Mouse (Mus musculus): ENCODE results near the gene Cenpi.

Cenpi gene

GRCm38 (mm10) chrX:134365421-134365820 lies 57.5 kb downstream of the Cenpi start:
- DNase-seq, result no peak

GRCm38 (mm10) chrX:134366547-134366946 lies 58.7 kb downstream of the Cenpi start:
- no peak for DNase-seq

GRCm38 (mm10) chrX:134371279-134371678 lies 63.4 kb downstream of the Cenpi start:
- DNase-seq, result no peak

DNA sequence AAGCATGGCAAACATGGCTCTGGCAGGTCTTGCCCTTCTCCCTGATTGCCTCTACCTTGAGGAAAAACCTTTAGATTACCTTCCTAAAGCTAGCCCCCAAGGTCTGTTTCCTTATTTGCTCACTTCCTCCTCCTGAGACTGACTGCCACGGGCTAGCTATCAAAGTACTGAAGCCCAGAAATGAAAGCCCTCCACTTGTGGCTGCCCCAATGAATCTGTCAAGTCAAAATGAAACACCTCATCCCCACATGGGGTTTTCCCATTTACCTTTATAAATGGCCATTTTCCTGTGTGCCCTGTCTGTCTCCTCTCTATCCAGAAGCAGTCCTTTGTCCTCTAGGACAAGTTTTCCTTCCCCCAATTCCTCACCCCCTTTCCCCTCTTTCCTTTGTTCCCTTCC lies 66.3 kb downstream of the Cenpi start:
- DNase-seq, result no peak

DNA sequence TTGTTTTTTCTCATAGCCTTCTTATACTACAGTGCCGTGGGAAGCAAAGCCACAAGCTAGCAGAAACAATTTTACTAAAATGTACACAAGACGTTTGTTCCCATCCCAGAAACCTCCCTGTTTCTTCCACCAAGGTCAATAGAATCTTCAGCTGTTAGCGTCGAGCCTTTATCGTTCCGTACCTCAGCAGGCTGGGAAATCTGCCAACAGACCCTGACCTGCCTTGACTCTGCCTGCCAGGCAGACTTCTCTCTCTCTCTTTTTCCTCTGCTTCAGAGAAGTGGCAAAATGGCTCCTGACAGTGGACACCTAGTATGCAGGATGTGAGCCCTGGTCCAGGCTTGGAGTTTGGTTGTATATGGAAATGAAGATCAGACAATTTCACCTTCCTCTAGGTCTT lies 77.0 kb downstream of the Cenpi start:
- no peak for DNase-seq

- no peak for DNase-seq
These were observed 91.1 kb downstream of the Cenpi start for GRCm38 (mm10) chrX:134398972-134399371.

DNA sequence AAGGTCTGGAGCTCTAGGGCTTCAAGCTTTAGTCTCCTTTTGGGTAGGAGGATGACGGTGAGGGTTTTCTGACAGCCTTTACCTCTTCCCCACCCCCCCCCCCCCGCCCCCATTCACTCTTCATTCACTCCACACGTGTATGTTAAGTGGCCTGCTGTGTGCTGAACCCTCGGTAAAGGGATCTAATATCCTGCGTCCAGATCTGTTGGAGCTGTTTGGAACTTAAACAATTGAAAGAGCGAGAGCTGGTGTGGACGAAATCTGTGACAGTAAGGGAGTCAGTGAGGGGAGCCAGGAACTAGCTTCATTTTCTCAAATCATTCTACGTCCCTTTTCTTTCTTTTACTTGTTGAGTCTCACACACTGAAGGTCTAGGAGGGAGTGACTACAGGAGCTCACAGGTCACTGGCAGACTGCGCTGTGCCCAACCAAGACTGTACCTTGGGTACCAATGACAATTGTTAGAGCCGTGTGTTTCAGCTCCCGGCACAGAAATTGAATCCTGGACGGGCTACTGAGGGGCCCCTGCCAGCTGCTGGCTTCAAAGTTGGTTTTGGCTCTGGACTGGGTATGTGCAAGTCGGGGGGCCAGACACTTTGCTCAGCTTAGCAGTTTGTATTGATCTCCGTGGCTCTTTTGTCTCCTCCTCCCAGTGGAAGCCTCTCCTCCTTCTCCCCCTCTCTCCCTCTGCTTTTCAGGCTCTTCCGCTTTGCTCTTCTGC lies 96.1 kb downstream of the Cenpi start, which contains the start of gene Drp2:
Drp2 (plus strand) TSS at position 689 of the 721 bp plus-strand sequence.
- DNase-seq, result no peak

DNA sequence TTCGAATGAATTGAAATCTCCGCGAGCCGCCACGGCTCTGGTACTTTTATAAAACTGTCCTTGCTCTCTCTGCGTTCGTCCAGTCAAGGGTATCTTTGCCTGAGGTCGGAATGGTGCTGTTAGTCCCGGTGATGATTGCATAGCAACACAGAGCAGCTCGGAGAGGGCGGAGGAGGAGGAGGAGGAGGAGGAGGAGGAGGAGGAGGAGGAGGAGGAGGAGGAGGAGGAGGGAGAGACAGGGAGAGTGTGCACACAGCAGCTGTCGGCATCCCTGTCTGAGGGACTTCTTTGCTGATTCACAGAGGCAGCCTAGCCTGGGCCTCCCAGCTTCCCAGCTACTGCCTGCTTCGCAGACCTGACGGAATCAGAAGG lies 96.7 kb downstream of the Cenpi start:
- no peak for DNase-seq

GRCm38 (mm10) chrX:134409354-134409900 lies 101.5 kb downstream of the Cenpi start:
- DNase-seq, result no peak

- no peak for DNase-seq
These were observed 104.2 kb downstream of the Cenpi start for GRCm38 (mm10) chrX:134412096-134412495.
